ENCODE assay signal across 8 mouse cellular contexts in genomic region chr2:155764679-155765418, GRCm38 (mm10). TPM values are rescaled to one million over a fixed set of nuclear protein-coding genes. Genes with fewer than 3 reads are reported as not detected.
DNase-seq lines count a peak whose midpoint lies in the region; ATAC-seq and TF ChIP-seq lines count a peak whose summit lies in the region.

No protein-coding gene starts in this region.

- H3K27ac ChIP-seq in forebrain, embryonic 14.5 days (ENCODE audit: low read depth, low read length), result no peak overlapping the region
- H3K27ac ChIP-seq in left cerebral cortex, adult 2 months, result no peak overlapping the region
- no peak overlapping the region for H3K27ac ChIP-seq in midbrain, embryonic 11.5 days (ENCODE audit: low read depth, low read length)

- peak; percentile 76; the same call in 1 of the 2 replicates for ATAC-seq in forebrain, embryonic 14.5 days
- peak; percentile 66; the same call in 1 of the 2 replicates for ATAC-seq in midbrain, embryonic 11.5 days (ENCODE audit: low FRiP score)

- no peak overlapping the region for H3K9ac ChIP-seq in forebrain, embryonic 14.5 days (ENCODE audit: low read length)
- H3K9ac ChIP-seq in midbrain, embryonic 11.5 days (ENCODE audit: low read length), result no peak overlapping the region

- no peak overlapping the region for H3K4me2 ChIP-seq in forebrain, embryonic 14.5 days (ENCODE audit: low read length)
- H3K4me2 ChIP-seq in midbrain, embryonic 11.5 days, result no peak overlapping the region

- H3K4me1 ChIP-seq in forebrain, embryonic 14.5 days (ENCODE audit: control insufficient read depth, insufficient read depth, low read length), result no peaks in the 10 kb centered on the region
- no peaks in the 10 kb centered on the region for H3K4me1 ChIP-seq in midbrain, embryonic 11.5 days (ENCODE audit: control insufficient read depth, insufficient read depth, low read length)

- H3K9me3 ChIP-seq in forebrain, embryonic 14.5 days (replicated peaks; ENCODE audit: control insufficient read depth, low read length), result no peaks in the 10 kb centered on the region
- no peaks in the 10 kb centered on the region for H3K9me3 ChIP-seq in midbrain, embryonic 11.5 days (ENCODE audit: control insufficient read depth, low read length)

- H3K36me3 ChIP-seq in forebrain, embryonic 14.5 days (ENCODE audit: control insufficient read depth, insufficient read depth, low read length), result no peaks in the 10 kb centered on the region
- no peaks in the 10 kb centered on the region for H3K36me3 ChIP-seq in midbrain, embryonic 11.5 days (ENCODE audit: control insufficient read depth, insufficient read depth, low read length)
- H3K36me3 ChIP-seq in splenic B cell, adult 2 months (ENCODE audit: control insufficient read depth, insufficient read depth, low read length, poor library complexity, severe bottlenecking), result no peaks in the 10 kb centered on the region

- TF ChIP-seq CTCF in left cerebral cortex, adult 2 months (IDR thresholded peaks at IDR 0.05), result peak; percentile 76

- no peak overlapping the region for H3K4me3 ChIP-seq in forebrain, embryonic 14.5 days (ENCODE audit: low read depth, low read length)
- H3K4me3 ChIP-seq in left cerebral cortex, adult 2 months, result no peak overlapping the region
- no peak overlapping the region for H3K4me3 ChIP-seq in midbrain, embryonic 11.5 days (ENCODE audit: low read depth, low read length)

- no peaks in the 10 kb centered on the region for H3K27me3 ChIP-seq in forebrain, embryonic 14.5 days (replicated peaks; ENCODE audit: control insufficient read depth, insufficient read depth, low read length)
- no peaks in the 10 kb centered on the region for H3K27me3 ChIP-seq in midbrain, embryonic 11.5 days (ENCODE audit: control insufficient read depth, insufficient read depth, low read length)
- no peaks in the 10 kb centered on the region for H3K27me3 ChIP-seq in splenic B cell, adult 2 months (ENCODE audit: control insufficient read depth, insufficient read depth, low read length, poor library complexity, severe bottlenecking)

- DNase-seq in layer of hippocampus, adult 11-12 months (ENCODE audit: low spot score), result peak; percentile 63
- no peak for DNase-seq in layer of hippocampus, adult 9-11 months
- peak; percentile 77 for DNase-seq in cerebellum, adult 11 months
- DNase-seq in forebrain, embryonic 14.5 days (ENCODE audit: low spot score), result peak; percentile 89
- DNase-seq in heart, postnatal 25 days (ENCODE audit: low spot score), result peak; percentile 42
- DNase-seq in left cerebral cortex, adult 2 months (ENCODE audit: extremely low spot score in 1 of 2, low spot score in 2 of 2), result peak; percentile 66 to 72
- DNase-seq in midbrain, embryonic 11.5 days (ENCODE audit: low spot score, missing footprints), result peak; percentile 98
- DNase-seq in splenic B cell, adult 2 months (ENCODE audit: low read depth, low spot score), result peak; percentile 85

- WGBS in forebrain, embryonic 14.5 days, result 54% methylated on average over 13 of the region's 13 CpGs
- WGBS in midbrain, embryonic 11.5 days, result 54% methylated on average over 13 of the region's 13 CpGs

- intact Hi-C loops in heart, postnatal 25 days (cut with DNase I), result loop anchor here (1.0 to 5.0 kb wide), 4 partner anchors 69 to 253 kb away; no protein-coding TSS in a partner anchor
- intact Hi-C loops in left cerebral cortex, adult 2 months (cut with DNase I), result loop anchor here (2.0 to 5.0 kb wide), 3 partner anchors 68 to 248 kb away; partner anchors contain the start of genes Acss2 and Ggt7

RNA-seq across cellular contexts. Expression of gene Mmp24, which starts 10.3 kb away (rescaled TPM):
- 11.7 and 13.1 TPM in 2 replicates for polyA plus RNA-seq in forebrain, embryonic 14.5 days (2014; fragmentation: Nextera tagmentation; extraction: Ambion mirVana)
- total RNA-seq in heart, postnatal 25 days (2021), result under 1 TPM in 1 of 2 experiments, not detected in 1; 0.08 TPM
- 10 to 100 TPM; 35.6 to 37.8 TPM for total RNA-seq in left cerebral cortex, adult 2 months (2021)
- 2.0 and 2.1 TPM in 2 replicates for polyA plus RNA-seq in midbrain, embryonic 11.5 days (2014; fragmentation: Nextera tagmentation; extraction: Ambion mirVana)

RNA-seq across cellular contexts. Expression of gene Procr, which starts 13.9 kb away (rescaled TPM):
- 2.2 and 4.3 TPM in 2 replicates for polyA plus RNA-seq in forebrain, embryonic 14.5 days (2014; fragmentation: Nextera tagmentation; extraction: Ambion mirVana)
- total RNA-seq in heart, postnatal 25 days (2021), result 1 to 10 TPM; 3.5 to 4.7 TPM
- 1 to 10 TPM; 1.2 to 1.4 TPM for total RNA-seq in left cerebral cortex, adult 2 months (2021)
- 2.4 and 3.2 TPM in 2 replicates for polyA plus RNA-seq in midbrain, embryonic 11.5 days (2014; fragmentation: Nextera tagmentation; extraction: Ambion mirVana)

RNA-seq across cellular contexts. Expression of gene Gm17581, which starts 29.2 kb away (rescaled TPM):
- not detected in 2 replicates for polyA plus RNA-seq in forebrain, embryonic 14.5 days (2014; fragmentation: Nextera tagmentation; extraction: Ambion mirVana)
- not detected for total RNA-seq in heart, postnatal 25 days (2021)
- not detected for total RNA-seq in left cerebral cortex, adult 2 months (2021)
- not detected in 2 replicates for polyA plus RNA-seq in midbrain, embryonic 11.5 days (2014; fragmentation: Nextera tagmentation; extraction: Ambion mirVana)

RNA-seq across cellular contexts. Expression of gene Edem2, which starts 35.6 kb away (rescaled TPM):
- polyA plus RNA-seq in forebrain, embryonic 14.5 days (2014; fragmentation: Nextera tagmentation; extraction: Ambion mirVana), result 39.9 TPM in 2 replicates
- 1 to 10 TPM; 7.0 to 7.1 TPM for total RNA-seq in heart, postnatal 25 days (2021)
- total RNA-seq in left cerebral cortex, adult 2 months (2021), result 10 to 100 TPM; 18.7 to 19.2 TPM
- 32.3 and 34.6 TPM in 2 replicates for polyA plus RNA-seq in midbrain, embryonic 11.5 days (2014; fragmentation: Nextera tagmentation; extraction: Ambion mirVana)

RNA-seq across cellular contexts. Expression of gene BC029722, which starts 54.4 kb away (rescaled TPM):
- polyA plus RNA-seq in forebrain, embryonic 14.5 days (2014; fragmentation: Nextera tagmentation; extraction: Ambion mirVana), result 21.9 and 24.0 TPM in 2 replicates
- total RNA-seq in heart, postnatal 25 days (2021), result 10 to 100 TPM; 24.8 to 25.7 TPM
- 10 to 100 TPM; 53.1 to 56.8 TPM for total RNA-seq in left cerebral cortex, adult 2 months (2021)
- polyA plus RNA-seq in midbrain, embryonic 11.5 days (2014; fragmentation: Nextera tagmentation; extraction: Ambion mirVana), result 7.9 and 8.0 TPM in 2 replicates

Comparison
In these comparisons a context has a peak if more than half of its experiments do, and no peak if none do; other contexts are left out.
1. RNA of gene Mmp24, which starts 10.3 kb away (total RNA-seq): 35.6 to 37.8 TPM in left cerebral cortex, adult 2 months; 0.08 TPM in heart, postnatal 25 days; every median in the first group is over 10 times any median in the second.